Mouse (Mus musculus): ENCODE results near the gene Cdhr5. TPM values are rescaled to one million over a fixed set of nuclear protein-coding genes. Genes with fewer than 3 reads are reported as not detected.

Gene Cdhr5
- polyA plus RNA-seq, 1 experiment from 2014 or later, result not detected

- no peak for ATAC-seq (ENCODE audit: low FRiP score, low read depth)
- Histone ChIP-seq H3K36me3 (no peaks in the 10 kb centered on the region), H3K27me3 (no peaks in the 10 kb centered on the region), H3K4me1 (replicated peaks) (peaks cover 41% of the 10 kb centered on the region), H3K9me3 (no peaks in the 10 kb centered on the region), H3K9ac (no peak overlapping the region), H3K4me3 (no peak overlapping the region), H3K4me2 (no peak overlapping the region), H3K27ac (replicated peaks) (no peak overlapping the region)
- WGBS, result 83% methylated on average over 1 of the region's 1 CpGs
Observed at GRCm38 (mm10) chr7:141219558-141220099, 57.0 kb downstream of the Cdhr5 start.

MicroRNAs within 50 kb of the gene (microRNA counts, 519-probe panel; counts per million panel counts)
- 3,082 counts per million, percentile 60 among the panel's probes with 10 or more counts for microRNA mmu-miR-210

Small RNAs within 50 kb of the gene (microRNA-seq; reads per million reads assigned to microRNA genes)
- gene Mir210, result 265 reads per million, percentile 64 among the genes with 10 or more reads in this experiment

Other genes starting within 250 kb of the Cdhr5 start
- gene Gm17387, start 247.7 kb downstream of the Cdhr5 start, polyA plus RNA-seq (2015; fragmentation: Nextera tagmentation; extraction: Ambion mirVana), result not detected in 2 replicates
- gene B4galnt4, start 215.7 kb downstream of the Cdhr5 start, polyA plus RNA-seq (2015; fragmentation: Nextera tagmentation; extraction: Ambion mirVana), result 45.6 and 57.3 TPM in 2 replicates
- gene Pkp3, start 198.6 kb downstream of the Cdhr5 start, polyA plus RNA-seq (2015; fragmentation: Nextera tagmentation; extraction: Ambion mirVana), result 0.25 and 0.29 TPM in 2 replicates
- 3.2 and 3.3 TPM in 2 replicates for gene Sigirr, start 176.2 kb downstream of the Cdhr5 start, polyA plus RNA-seq (2015; fragmentation: Nextera tagmentation; extraction: Ambion mirVana)
- 0.41 and 0.47 TPM in 2 replicates for gene Ano9, start 159.0 kb downstream of the Cdhr5 start, polyA plus RNA-seq (2015; fragmentation: Nextera tagmentation; extraction: Ambion mirVana)
- gene Ptdss2, start 154.4 kb downstream of the Cdhr5 start, polyA plus RNA-seq (2015; fragmentation: Nextera tagmentation; extraction: Ambion mirVana), result 80.2 and 97.6 TPM in 2 replicates
- 49.5 and 53.2 TPM in 2 replicates for gene Rnh1, start 103.9 kb downstream of the Cdhr5 start, polyA plus RNA-seq (2015; fragmentation: Nextera tagmentation; extraction: Ambion mirVana)
- 182 and 186 TPM in 2 replicates for gene Hras, start 82.8 kb downstream of the Cdhr5 start, polyA plus RNA-seq (2015; fragmentation: Nextera tagmentation; extraction: Ambion mirVana)
- 8.8 and 11.2 TPM in 2 replicates for gene Lrrc56, start 82.6 kb downstream of the Cdhr5 start, polyA plus RNA-seq (2015; fragmentation: Nextera tagmentation; extraction: Ambion mirVana)
- gene Lmntd2, start 62.7 kb downstream of the Cdhr5 start, polyA plus RNA-seq (2015; fragmentation: Nextera tagmentation; extraction: Ambion mirVana), result 0.68 and 0.70 TPM in 2 replicates
- gene Rassf7, start 60.9 kb downstream of the Cdhr5 start, polyA plus RNA-seq (2015; fragmentation: Nextera tagmentation; extraction: Ambion mirVana), result 24.5 and 25.7 TPM in 2 replicates
- 66.1 and 71.7 TPM in 2 replicates for gene Phrf1, start 48.0 kb downstream of the Cdhr5 start, polyA plus RNA-seq (2015; fragmentation: Nextera tagmentation; extraction: Ambion mirVana)
- gene Irf7, start 10.3 kb downstream of the Cdhr5 start, polyA plus RNA-seq (2015; fragmentation: Nextera tagmentation; extraction: Ambion mirVana), result 1.5 and 6.1 TPM in 2 replicates
- 2.8 and 4.1 TPM in 2 replicates for gene Sct, start 2.3 kb upstream of the Cdhr5 start, polyA plus RNA-seq (2015; fragmentation: Nextera tagmentation; extraction: Ambion mirVana)
- gene Drd4, start 15.2 kb upstream of the Cdhr5 start, polyA plus RNA-seq (2015; fragmentation: Nextera tagmentation; extraction: Ambion mirVana), result 0.64 and 0.90 TPM in 2 replicates
- 169 and 205 TPM in 2 replicates for gene Deaf1, start 50.9 kb upstream of the Cdhr5 start, polyA plus RNA-seq (2015; fragmentation: Nextera tagmentation; extraction: Ambion mirVana)
- 54.7 and 58.8 TPM in 2 replicates for gene Tmem80, start 51.0 kb upstream of the Cdhr5 start, polyA plus RNA-seq (2015; fragmentation: Nextera tagmentation; extraction: Ambion mirVana)
- gene Eps8l2, start 62.1 kb upstream of the Cdhr5 start, polyA plus RNA-seq (2015; fragmentation: Nextera tagmentation; extraction: Ambion mirVana), result 1.00 and 1.2 TPM in 2 replicates
- gene Taldo1, start 115.4 kb upstream of the Cdhr5 start, polyA plus RNA-seq (2015; fragmentation: Nextera tagmentation; extraction: Ambion mirVana), result 286 and 298 TPM in 2 replicates
- gene Gatd1, start 137.3 kb upstream of the Cdhr5 start, polyA plus RNA-seq (2015; fragmentation: Nextera tagmentation; extraction: Ambion mirVana), result 52.5 and 53.3 TPM in 2 replicates
- gene Cend1, start 152.7 kb upstream of the Cdhr5 start, polyA plus RNA-seq (2015; fragmentation: Nextera tagmentation; extraction: Ambion mirVana), result 153 and 184 TPM in 2 replicates
- gene Slc25a22, start 161.1 kb upstream of the Cdhr5 start, polyA plus RNA-seq (2015; fragmentation: Nextera tagmentation; extraction: Ambion mirVana), result 94.0 and 107 TPM in 2 replicates
- gene Pidd1, start 167.2 kb upstream of the Cdhr5 start, polyA plus RNA-seq (2015; fragmentation: Nextera tagmentation; extraction: Ambion mirVana), result 3.9 and 4.5 TPM in 2 replicates
- gene Rplp2, start 170.6 kb upstream of the Cdhr5 start, polyA plus RNA-seq (2015; fragmentation: Nextera tagmentation; extraction: Ambion mirVana), result 674 and 754 TPM in 2 replicates
- 19.7 and 19.8 TPM in 2 replicates for gene Pnpla2, start 178.4 kb upstream of the Cdhr5 start, polyA plus RNA-seq (2015; fragmentation: Nextera tagmentation; extraction: Ambion mirVana)
- gene Cracr2b, start 184.3 kb upstream of the Cdhr5 start, polyA plus RNA-seq (2015; fragmentation: Nextera tagmentation; extraction: Ambion mirVana), result 7.1 and 9.5 TPM in 2 replicates
- 20.6 and 20.7 TPM in 2 replicates for gene Cd151, start 190.6 kb upstream of the Cdhr5 start, polyA plus RNA-seq (2015; fragmentation: Nextera tagmentation; extraction: Ambion mirVana)
- gene Polr2l, start 198.3 kb upstream of the Cdhr5 start, polyA plus RNA-seq (2015; fragmentation: Nextera tagmentation; extraction: Ambion mirVana), result 85.9 and 86.2 TPM in 2 replicates
- gene Tspan4, start 198.5 kb upstream of the Cdhr5 start, polyA plus RNA-seq (2015; fragmentation: Nextera tagmentation; extraction: Ambion mirVana), result 63.2 and 66.7 TPM in 2 replicates

Data from hindbrain, embryonic 15.5 days (tissue).